Mouse (Mus musculus): ENCODE measurements around the gene Pdcd2.
"Not testable (repeated sequence)": the region's sequence is repeated elsewhere in the genome, so short reads cannot be mapped to it uniquely, and the experiment has no call there.

Gene Pdcd2

GRCm38 (mm10) chr17:15526986-15527810 lies at the start of gene Pdcd2:
Gene Pdcd2, minus strand, starts transcription at chr17:15527301.
- DNase-seq (ENCODE audit: extremely low spot score) = peak; percentile 95

DNA sequence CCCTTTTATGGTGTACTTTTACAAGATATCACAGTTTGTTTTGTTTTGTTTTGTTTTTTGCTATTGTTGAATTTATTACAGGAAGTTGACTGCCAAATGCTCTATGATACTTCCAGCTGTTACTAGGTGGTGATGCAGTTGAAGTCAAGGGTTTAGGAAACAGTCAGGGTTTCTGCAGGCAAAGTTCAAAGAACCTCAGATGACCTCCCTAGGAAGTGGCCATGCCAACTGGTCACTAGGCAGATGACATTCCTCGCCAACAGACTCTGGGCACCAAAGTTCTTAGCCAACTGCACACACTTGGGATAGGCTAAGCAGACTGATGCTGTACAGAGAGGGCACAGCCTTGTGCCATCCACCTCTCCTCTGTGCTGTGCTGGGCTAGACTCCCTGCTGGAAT lies 48.0 kb upstream of the Pdcd2 start:
- DNase-seq (ENCODE audit: extremely low spot score) = no peak

- DNase-seq (ENCODE audit: extremely low spot score) = no peak
These were observed 39.8 kb upstream of the Pdcd2 start for GRCm38 (mm10) chr17:15566908-15567307.

DNA sequence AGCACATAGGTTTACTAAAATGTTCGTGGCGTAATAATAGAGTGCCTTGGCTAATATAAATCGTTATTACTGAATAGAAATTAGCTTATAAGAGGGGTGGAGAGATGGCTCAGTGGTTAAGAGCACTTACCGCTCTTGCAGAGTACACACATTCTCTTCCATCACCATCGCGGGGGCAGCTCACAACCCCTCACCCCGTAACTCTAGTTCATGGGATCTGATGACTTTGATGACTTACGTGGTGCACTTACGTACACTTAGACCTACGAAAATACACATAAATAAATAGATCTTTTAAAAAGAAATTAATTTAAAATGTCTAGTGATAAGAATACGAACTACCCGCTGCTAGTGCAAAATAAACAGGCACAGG lies 37.8 kb upstream of the Pdcd2 start:
- no peak for DNase-seq (ENCODE audit: extremely low spot score)

DNA sequence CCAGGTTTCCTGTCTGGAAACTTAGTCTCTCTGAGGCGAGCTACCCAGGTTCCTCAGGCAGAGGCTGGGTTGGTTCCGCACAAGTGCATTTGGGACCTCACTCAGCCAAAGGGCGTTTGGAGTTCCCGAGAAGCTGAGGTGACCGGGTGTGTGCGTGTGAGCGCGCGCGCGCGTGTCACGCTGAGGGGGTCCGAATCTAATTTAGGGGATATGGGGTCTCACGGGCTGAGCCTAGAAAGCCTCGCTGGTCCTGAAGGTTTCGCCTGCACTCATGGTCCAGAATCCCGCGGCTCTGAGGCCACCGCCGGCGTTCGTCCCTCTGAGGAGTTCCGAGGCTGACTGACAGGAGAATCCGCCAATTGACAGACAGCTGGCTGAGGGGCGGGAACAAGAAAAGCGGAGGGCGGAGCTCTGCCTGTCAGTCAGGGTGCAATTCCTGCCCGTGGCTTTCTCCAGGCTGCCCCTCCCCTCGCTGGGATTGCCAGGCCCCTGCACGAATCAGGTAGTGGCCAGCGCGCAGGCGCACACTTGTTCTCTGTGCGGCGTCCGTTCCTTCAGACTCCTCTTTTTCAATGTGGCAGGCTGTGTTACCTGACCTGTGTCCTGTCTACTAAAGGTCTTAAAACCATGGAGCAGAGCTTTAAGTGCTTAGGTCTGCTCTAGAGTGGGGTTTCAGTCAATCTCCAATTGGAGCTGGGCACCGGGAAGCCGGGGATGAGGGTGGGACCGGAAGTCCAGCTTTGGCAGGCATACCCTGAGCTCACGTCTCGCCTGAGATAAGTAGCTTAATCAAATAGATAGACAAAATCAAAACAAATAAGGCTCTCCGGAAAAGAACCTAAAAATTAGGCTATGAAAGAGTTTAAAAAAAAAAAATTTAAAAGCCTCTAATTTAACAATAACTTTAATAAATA lies 37.2 kb upstream of the Pdcd2 start, which contains the start of gene Prdm9:
Gene Prdm9 (minus strand): TSS at position 341 of the 914 bp plus-strand sequence.
- DNase-seq (ENCODE audit: extremely low spot score) = peak; percentile 100

- no peak for DNase-seq (ENCODE audit: extremely low spot score)
These were observed 32.8 kb upstream of the Pdcd2 start for GRCm38 (mm10) chr17:15559946-15560345.

- no peak for DNase-seq (ENCODE audit: extremely low spot score)
These were observed 22.6 kb upstream of the Pdcd2 start for GRCm38 (mm10) chr17:15549713-15550112.

DNA sequence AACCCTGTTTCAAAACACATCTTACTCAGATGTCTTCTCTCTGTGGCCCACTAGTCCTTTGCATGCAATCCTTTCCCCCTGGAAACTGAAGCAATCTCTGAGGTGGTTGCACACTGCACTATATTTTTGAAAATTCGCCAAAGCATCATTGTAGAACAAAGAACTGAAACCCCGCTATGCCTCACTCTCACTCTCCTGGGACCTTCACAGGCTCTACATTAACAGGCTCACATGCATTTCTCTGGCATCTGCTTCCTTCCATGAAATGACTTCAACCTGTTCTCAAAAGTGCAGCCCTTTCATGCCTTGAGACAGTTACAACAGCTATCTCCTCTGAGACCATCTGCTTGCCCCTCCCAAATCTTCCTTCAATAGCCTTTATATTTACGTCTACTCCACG lies 19.3 kb upstream of the Pdcd2 start:
- no peak for DNase-seq (ENCODE audit: extremely low spot score)

DNA sequence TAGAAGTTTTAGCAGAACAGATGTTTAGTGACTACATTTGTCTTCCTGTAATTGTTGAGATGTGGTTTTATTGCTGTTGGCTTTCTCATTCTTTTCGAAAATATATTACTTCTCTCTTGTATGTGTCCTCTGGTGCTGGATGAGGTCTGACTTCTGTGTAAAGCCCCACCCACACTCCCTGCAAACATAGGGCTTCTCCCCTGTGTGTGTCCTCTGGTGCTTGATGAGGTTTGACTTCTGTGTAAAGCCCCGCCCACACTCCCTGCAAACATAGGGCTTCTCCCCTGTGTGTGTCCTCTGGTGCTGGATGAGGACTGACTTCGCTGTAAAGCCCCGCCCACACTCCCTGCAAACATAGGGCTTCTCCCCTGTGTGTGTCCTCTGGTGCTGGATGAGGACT lies 16.8 kb upstream of the Pdcd2 start:
- not testable (repeated sequence) for DNase-seq (ENCODE audit: extremely low spot score)

- no peak for DNase-seq (ENCODE audit: extremely low spot score)
These were observed 13.2 kb upstream of the Pdcd2 start for GRCm38 (mm10) chr17:15540309-15540708.

DNA sequence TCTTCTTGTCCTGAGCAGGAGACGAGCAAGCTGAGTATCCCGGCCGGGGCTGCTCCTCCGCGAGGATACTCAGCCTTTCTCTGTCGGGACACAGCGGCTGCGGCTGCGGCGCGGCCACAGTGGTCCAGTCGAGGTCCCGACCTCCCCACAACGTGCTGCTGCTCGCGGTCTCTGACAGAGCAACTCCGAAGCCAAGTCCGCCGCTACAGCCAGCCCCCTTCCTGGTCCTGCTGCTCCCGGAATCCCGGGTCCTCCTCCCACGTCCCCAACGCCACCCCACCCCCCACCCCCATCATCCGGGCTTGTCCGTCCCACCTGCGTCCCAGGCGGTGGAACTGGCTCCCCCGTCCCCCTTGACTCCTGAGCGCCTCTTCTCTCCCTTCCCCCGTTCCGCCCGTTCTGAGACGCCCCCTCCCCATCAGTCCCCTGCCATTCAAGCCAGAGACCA lies 9.4 kb upstream of the Pdcd2 start:
- peak; percentile 66 for DNase-seq (ENCODE audit: extremely low spot score)

- DNase-seq (ENCODE audit: extremely low spot score) = peak; percentile 8
These were observed 8.8 kb upstream of the Pdcd2 start for GRCm38 (mm10) chr17:15535943-15536342.

- no peak for DNase-seq (ENCODE audit: extremely low spot score)
These were observed 8.2 kb upstream of the Pdcd2 start for GRCm38 (mm10) chr17:15535162-15535800.

- DNase-seq (ENCODE audit: extremely low spot score) = peak; percentile 14
These were observed 3.0 kb upstream of the Pdcd2 start for GRCm38 (mm10) chr17:15530141-15530540.

- DNase-seq (ENCODE audit: extremely low spot score) = no peak
These were observed 1.8 kb upstream of the Pdcd2 start for GRCm38 (mm10) chr17:15528887-15529286.

DNA sequence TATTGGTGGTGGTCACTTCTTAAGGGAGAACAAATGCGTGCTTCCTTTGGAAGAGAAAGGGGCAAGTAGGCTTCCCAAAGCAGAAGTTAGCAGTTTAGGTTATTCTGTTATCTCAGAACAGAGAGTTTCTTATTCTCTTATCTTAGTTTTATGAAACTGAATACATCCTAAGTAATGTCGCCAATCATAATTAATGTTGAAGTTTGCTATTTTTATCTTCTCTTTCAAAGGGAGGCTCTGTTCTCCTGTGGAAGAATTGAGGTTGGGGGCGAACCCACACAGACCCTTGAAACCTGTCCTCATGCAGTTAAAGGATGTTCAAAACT lies 673 bp upstream of the Pdcd2 start:
- DNase-seq (ENCODE audit: extremely low spot score) = no peak

- DNase-seq (ENCODE audit: extremely low spot score) = peak; percentile 8
These were observed 797 bp downstream of the Pdcd2 start for GRCm38 (mm10) chr17:15526304-15526703.

DNA sequence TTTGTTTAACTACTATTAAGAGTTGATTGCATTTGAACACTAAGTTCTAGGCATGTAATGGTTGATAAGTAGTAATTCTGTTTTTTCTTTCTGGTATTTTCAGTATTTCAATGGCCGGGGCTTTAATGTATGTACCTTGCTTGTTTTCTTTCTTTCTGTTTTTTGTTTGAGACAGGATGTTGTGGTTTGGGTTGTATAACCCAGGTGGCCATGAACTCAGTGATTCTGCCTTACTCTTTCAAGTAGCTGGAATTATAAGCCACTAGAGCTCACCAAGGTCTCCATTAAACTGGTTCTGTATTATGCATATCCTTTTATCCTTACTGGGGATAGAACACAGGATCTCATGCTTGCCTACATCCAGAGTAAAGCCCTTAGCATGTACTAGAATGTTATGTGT lies 8.3 kb downstream of the Pdcd2 start:
- DNase-seq (ENCODE audit: extremely low spot score) = no peak

- no peak for DNase-seq (ENCODE audit: extremely low spot score)
These were observed 8.9 kb downstream of the Pdcd2 start for GRCm38 (mm10) chr17:15518186-15518585.

DNA sequence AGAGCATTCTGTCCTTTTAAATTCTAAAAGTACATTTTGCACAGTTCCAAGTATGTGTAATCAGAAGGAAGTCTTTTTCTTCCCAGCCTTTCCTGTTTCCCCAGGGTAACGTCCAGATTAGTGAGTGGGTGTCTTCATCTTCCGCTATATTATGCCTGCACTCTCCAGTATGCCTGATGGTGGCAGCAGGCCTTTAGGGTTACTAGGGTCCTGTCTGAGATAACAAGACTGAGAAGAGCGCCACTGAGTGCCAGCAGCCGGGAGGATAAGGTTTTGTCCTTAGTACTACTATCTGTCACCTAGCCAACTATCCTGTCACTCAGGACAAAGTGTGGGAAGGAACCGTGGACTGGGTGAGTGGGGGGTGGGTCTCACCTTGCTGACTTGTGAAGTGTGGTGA lies 9.3 kb downstream of the Pdcd2 start:
- DNase-seq (ENCODE audit: extremely low spot score) = no peak

DNA sequence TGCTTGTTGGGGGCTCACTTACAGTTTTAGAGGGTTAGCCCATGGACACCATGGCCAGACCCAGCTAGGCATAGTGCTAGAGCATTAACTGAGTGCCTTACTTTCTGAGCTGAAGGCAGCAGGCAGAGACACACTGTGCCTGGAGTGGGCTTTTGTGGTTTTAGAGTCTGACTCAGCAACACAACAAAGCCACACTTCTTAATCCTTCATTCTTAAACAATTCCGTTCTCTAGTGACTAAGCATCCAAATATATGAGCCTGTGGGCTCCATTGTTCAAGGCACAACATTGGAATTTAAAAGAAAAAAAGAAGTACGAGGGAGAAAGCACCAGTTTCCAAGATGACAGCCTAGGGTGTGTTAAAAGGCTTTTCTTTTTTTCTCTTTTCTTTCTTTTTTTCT lies 16.4 kb downstream of the Pdcd2 start:
- DNase-seq (ENCODE audit: extremely low spot score) = no peak

DNA sequence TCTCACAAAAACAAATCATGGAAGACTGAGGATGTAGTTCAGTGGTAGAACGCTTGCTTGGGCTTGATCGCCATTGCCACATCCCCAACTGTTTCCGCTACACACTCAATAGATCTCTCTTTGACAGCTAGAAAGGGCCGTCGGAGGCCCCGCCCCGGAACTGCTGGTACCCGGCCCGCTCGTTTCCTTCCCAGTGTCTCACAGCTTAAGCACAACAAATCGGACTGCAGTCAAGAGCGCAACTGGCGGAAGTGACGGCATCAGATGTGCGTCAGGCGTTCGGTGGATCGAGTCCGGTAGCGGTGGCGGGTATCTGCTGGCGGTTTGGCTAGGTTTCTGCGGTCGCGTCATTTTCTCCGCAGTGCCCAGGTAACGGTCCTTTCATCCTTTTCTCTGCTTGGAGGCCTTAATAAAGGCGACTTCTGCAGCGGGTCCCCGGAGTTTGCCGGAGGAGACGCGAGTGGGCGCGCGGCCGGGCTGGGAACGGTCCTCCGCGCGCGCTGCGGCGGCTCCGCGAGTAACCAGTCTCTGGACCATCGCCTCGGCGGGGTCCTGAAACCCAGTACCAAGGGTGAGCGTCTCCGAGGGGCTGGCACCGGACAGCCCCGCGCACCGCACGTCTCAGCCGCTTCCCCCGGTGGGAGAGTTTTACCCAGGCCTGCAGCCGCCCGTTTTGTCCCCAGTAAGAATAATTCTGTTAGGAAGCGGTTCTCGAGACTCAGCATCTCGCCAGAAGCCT lies 27.3 kb downstream of the Pdcd2 start, which contains the start of the genes Psmb1 and Tbp:
Gene Psmb1 (minus strand): TSS at position 96 of the 739 bp plus-strand sequence.
Gene Tbp (plus strand): TSS at position 233 of the 739 bp plus-strand sequence.
- DNase-seq (ENCODE audit: extremely low spot score) = peak; percentile 97
